In genomic region chr11:32551056-32551455, GRCm38 (mm10) we compare ENCODE assay signal across 26 mouse cellular contexts. TPM values are rescaled to one million over a fixed set of nuclear protein-coding genes. Genes with fewer than 3 reads are reported as not detected.
DNase-seq lines count a peak whose midpoint lies in the region; ATAC-seq lines count a peak whose summit lies in the region.
"Had no signal": no experiment of that assay in that cellular context is flagged by ENCODE, and none has a peak within 500 bp of the region (broad histone marks: within the 10 kb centered on the region; RNA-seq: fewer than 3 reads in every experiment).

No protein-coding gene starts in this region.

- no peaks in the 10 kb centered on the region for H3K9me3 ChIP-seq in embryonic facial prominence, embryonic 13.5 days
- H3K9me3 ChIP-seq in embryonic facial prominence, embryonic 10.5 days = no peaks in the 10 kb centered on the region
- no peaks in the 10 kb centered on the region for H3K9me3 ChIP-seq in hindbrain, embryonic 10.5 days
- H3K9me3 ChIP-seq in hindbrain, embryonic 14.5 days (ENCODE audit: control insufficient read depth, low read length) = no peaks in the 10 kb centered on the region
- no peaks in the 10 kb centered on the region for H3K9me3 ChIP-seq in neural tube, embryonic 11.5 days (ENCODE audit: control insufficient read depth, low read length)
- no peaks in the 10 kb centered on the region for H3K9me3 ChIP-seq in neural tube, embryonic 15.5 days (replicated peaks)
- no peaks in the 10 kb centered on the region for H3K9me3 ChIP-seq in limb, embryonic 15.5 days
- H3K9me3 ChIP-seq: heart, embryonic 13.5 days; liver, embryonic 15.5 days; lung, embryonic 15.5 days; midbrain, embryonic 15.5 days; neural tube, embryonic 12.5 days; stomach, embryonic 15.5 days had no signal

- H3K36me3 ChIP-seq in embryonic facial prominence, embryonic 13.5 days = no peaks in the 10 kb centered on the region
- no peaks in the 10 kb centered on the region for H3K36me3 ChIP-seq in embryonic facial prominence, embryonic 10.5 days (replicated peaks)
- 0 out of 2 replicates have a peak, but pooled peaks cover 3% of the 10 kb centered on the region for H3K36me3 ChIP-seq in hindbrain, embryonic 10.5 days
- no peaks in the 10 kb centered on the region for H3K36me3 ChIP-seq in hindbrain, embryonic 14.5 days (replicated peaks; ENCODE audit: control insufficient read depth, insufficient read depth)
- H3K36me3 ChIP-seq in neural tube, embryonic 11.5 days (ENCODE audit: control insufficient read depth, insufficient read depth, low read length) = no peaks in the 10 kb centered on the region
- H3K36me3 ChIP-seq in neural tube, embryonic 15.5 days = no peaks in the 10 kb centered on the region
- no peaks in the 10 kb centered on the region for H3K36me3 ChIP-seq in limb, embryonic 15.5 days
- H3K36me3 ChIP-seq: heart, embryonic 13.5 days; liver, embryonic 15.5 days; lung, embryonic 15.5 days; midbrain, embryonic 15.5 days; neural tube, embryonic 12.5 days; stomach, embryonic 15.5 days had no signal

- H3K4me1 ChIP-seq in embryonic facial prominence, embryonic 13.5 days = peaks cover 49% of the 10 kb centered on the region
- peaks cover 59% of the 10 kb centered on the region for H3K4me1 ChIP-seq in embryonic facial prominence, embryonic 10.5 days
- peaks cover 69% of the 10 kb centered on the region for H3K4me1 ChIP-seq in hindbrain, embryonic 10.5 days (replicated peaks)
- peaks cover 22% of the 10 kb centered on the region for H3K4me1 ChIP-seq in hindbrain, embryonic 14.5 days (replicated peaks; ENCODE audit: control insufficient read depth, insufficient read depth, low read length)
- H3K4me1 ChIP-seq in neural tube, embryonic 11.5 days (ENCODE audit: control insufficient read depth, insufficient read depth, low read length) = peaks cover 17% of the 10 kb centered on the region
- H3K4me1 ChIP-seq in neural tube, embryonic 15.5 days = peaks cover 38% of the 10 kb centered on the region
- H3K4me1 ChIP-seq in limb, embryonic 15.5 days = peaks cover 61% of the 10 kb centered on the region

- no peak overlapping the region for H3K4me2 ChIP-seq in embryonic facial prominence, embryonic 13.5 days
- no peak overlapping the region for H3K4me2 ChIP-seq in hindbrain, embryonic 14.5 days (replicated peaks)
- no peak overlapping the region for H3K4me2 ChIP-seq in neural tube, embryonic 11.5 days (ENCODE audit: low read depth)
- no peak overlapping the region for H3K4me2 ChIP-seq in neural tube, embryonic 15.5 days
- H3K4me2 ChIP-seq in limb, embryonic 15.5 days = no peak overlapping the region
- H3K4me2 ChIP-seq: heart, embryonic 13.5 days; liver, embryonic 15.5 days; lung, embryonic 15.5 days; midbrain, embryonic 15.5 days; neural tube, embryonic 12.5 days; stomach, embryonic 15.5 days had no signal

- no peak for DNase-seq in embryonic facial prominence, embryonic 10.5 days (ENCODE audit: low spot score)
- no peak for DNase-seq in hindbrain, embryonic 10.5 days (ENCODE audit: low spot score)
- no peak for DNase-seq in hindbrain, embryonic 14.5 days (ENCODE audit: low spot score)
- no peak for DNase-seq in neural tube, embryonic 11.5 days (ENCODE audit: low spot score)
- no peak for DNase-seq in right cerebral cortex, postnatal 36 days (ENCODE audit: low spot score in 2 of 2)
- DNase-seq: adrenal gland, adult 8-10 months; cerebellum, adult 8-10 months; cerebellum, postnatal 25 days; gastrocnemius, postnatal 10 days; kidney, postnatal 14 days; liver had no signal

- WGBS in embryonic facial prominence, embryonic 13.5 days = 87% methylated on average over 4 of the region's 4 CpGs
- 88% methylated on average over 4 of the region's 4 CpGs for WGBS in embryonic facial prominence, embryonic 10.5 days
- WGBS in hindbrain, embryonic 10.5 days = 86% methylated on average over 4 of the region's 4 CpGs
- 93% methylated on average over 4 of the region's 4 CpGs for WGBS in hindbrain, embryonic 14.5 days
- 85% methylated on average over 4 of the region's 4 CpGs for WGBS in neural tube, embryonic 11.5 days
- 94% methylated on average over 4 of the region's 4 CpGs for WGBS in neural tube, embryonic 15.5 days
- 84% methylated on average over 4 of the region's 4 CpGs for WGBS in limb, embryonic 15.5 days

- H3K4me3 ChIP-seq in embryonic facial prominence, embryonic 13.5 days = no peak overlapping the region
- no peak overlapping the region for H3K4me3 ChIP-seq in embryonic facial prominence, embryonic 10.5 days
- H3K4me3 ChIP-seq in hindbrain, embryonic 10.5 days = no peak overlapping the region
- H3K4me3 ChIP-seq in hindbrain, embryonic 14.5 days (replicated peaks; ENCODE audit: low read length) = no peak overlapping the region
- H3K4me3 ChIP-seq in neural tube, embryonic 11.5 days (ENCODE audit: low read depth, low read length) = no peak overlapping the region
- no peak overlapping the region for H3K4me3 ChIP-seq in neural tube, embryonic 15.5 days (replicated peaks)
- no peak overlapping the region for H3K4me3 ChIP-seq in limb, embryonic 15.5 days
- H3K4me3 ChIP-seq: erythroblast, embryonic 14.5 days; heart, embryonic 13.5 days; layer of hippocampus, adult 2 months; left cerebral cortex, adult 2 months; liver, embryonic 15.5 days; lung, embryonic 15.5 days; midbrain, embryonic 15.5 days; neural tube, embryonic 12.5 days; stomach, embryonic 15.5 days had no signal

- H3K9ac ChIP-seq in embryonic facial prominence, embryonic 13.5 days = no peak overlapping the region
- no peak overlapping the region for H3K9ac ChIP-seq in hindbrain, embryonic 14.5 days
- no peak overlapping the region for H3K9ac ChIP-seq in neural tube, embryonic 11.5 days (ENCODE audit: low read length)
- H3K9ac ChIP-seq in neural tube, embryonic 15.5 days (replicated peaks) = no peak overlapping the region
- no peak overlapping the region for H3K9ac ChIP-seq in limb, embryonic 15.5 days
- H3K9ac ChIP-seq: heart, embryonic 13.5 days; liver, embryonic 15.5 days; lung, embryonic 15.5 days; midbrain, embryonic 15.5 days; neural tube, embryonic 12.5 days; stomach, embryonic 15.5 days had no signal

- no peak for ATAC-seq in embryonic facial prominence, embryonic 13.5 days (ENCODE audit: insufficient number of reproducible peaks, insufficient read depth, low FRiP score, low TSS enrichment, low read depth)
- ATAC-seq in hindbrain, embryonic 14.5 days (ENCODE audit: low FRiP score) = no peak
- no peak for ATAC-seq in neural tube, embryonic 11.5 days (ENCODE audit: insufficient read depth, low FRiP score, low TSS enrichment)
- ATAC-seq in neural tube, embryonic 15.5 days (ENCODE audit: low FRiP score) = no peak
- ATAC-seq in limb, embryonic 15.5 days (ENCODE audit: insufficient number of reproducible peaks, low FRiP score, low TSS enrichment, low read depth) = no peak
- ATAC-seq: intestine, postnatal 0 days had no signal

- H3K27ac ChIP-seq in embryonic facial prominence, embryonic 13.5 days = 0 out of 2 replicates have a peak overlapping the region, but pooled peaks have one; percentile 7
- H3K27ac ChIP-seq in embryonic facial prominence, embryonic 10.5 days (replicated peaks) = no peak overlapping the region; the same call in 1 of the 2 replicates
- H3K27ac ChIP-seq in hindbrain, embryonic 10.5 days = peak overlapping the region; percentile 75
- H3K27ac ChIP-seq in hindbrain, embryonic 14.5 days = no peak overlapping the region
- 0 out of 2 replicates have a peak overlapping the region, but pooled peaks have one; percentile 6 for H3K27ac ChIP-seq in neural tube, embryonic 11.5 days (ENCODE audit: low read depth, low read length)
- no peak overlapping the region for H3K27ac ChIP-seq in neural tube, embryonic 15.5 days (replicated peaks)
- H3K27ac ChIP-seq in limb, embryonic 15.5 days = peak overlapping the region; percentile 84
- H3K27ac ChIP-seq: heart, embryonic 13.5 days; left cerebral cortex, adult 2 months; liver, embryonic 15.5 days; lung, embryonic 15.5 days; midbrain, embryonic 15.5 days; stomach, embryonic 15.5 days had no signal

- H3K27me3 ChIP-seq in embryonic facial prominence, embryonic 13.5 days = no peaks in the 10 kb centered on the region
- no peaks in the 10 kb centered on the region for H3K27me3 ChIP-seq in embryonic facial prominence, embryonic 10.5 days (replicated peaks; ENCODE audit: low read depth, poor library complexity, severe bottlenecking)
- H3K27me3 ChIP-seq in hindbrain, embryonic 10.5 days (ENCODE audit: insufficient read depth, poor library complexity, severe bottlenecking) = no peaks in the 10 kb centered on the region
- no peaks in the 10 kb centered on the region for H3K27me3 ChIP-seq in hindbrain, embryonic 14.5 days (ENCODE audit: control insufficient read depth, insufficient read depth, low read length)
- H3K27me3 ChIP-seq in neural tube, embryonic 11.5 days (ENCODE audit: control insufficient read depth, insufficient read depth, low read length) = no peaks in the 10 kb centered on the region
- H3K27me3 ChIP-seq in neural tube, embryonic 15.5 days (replicated peaks) = no peaks in the 10 kb centered on the region
- no peaks in the 10 kb centered on the region for H3K27me3 ChIP-seq in limb, embryonic 15.5 days
- H3K27me3 ChIP-seq: CH12.LX; heart, embryonic 13.5 days; liver, embryonic 15.5 days; lung, embryonic 15.5 days; midbrain, embryonic 15.5 days; neural tube, embryonic 12.5 days; stomach, embryonic 15.5 days had no signal

RNA-seq across cellular contexts. Expression of gene Stk10, which starts 18.0 kb away (rescaled TPM):
- 1.6 and 2.4 TPM in 2 replicates for polyA plus RNA-seq in embryonic facial prominence, embryonic 13.5 days (2015; fragmentation: Nextera tagmentation; extraction: Ambion mirVana)
- 2.2 and 3.0 TPM in 2 replicates for polyA plus RNA-seq in embryonic facial prominence, embryonic 10.5 days (2016; fragmentation: Nextera tagmentation; extraction: Ambion mirVana)
- 3.0 TPM in 2 replicates for polyA plus RNA-seq in hindbrain, embryonic 10.5 days (2016; fragmentation: Nextera tagmentation; extraction: Ambion mirVana)
- 1.8 and 2.2 TPM in 2 replicates for polyA plus RNA-seq in hindbrain, embryonic 14.5 days (2014; fragmentation: Nextera tagmentation; extraction: Ambion mirVana)
- polyA plus RNA-seq in neural tube, embryonic 11.5 days (2014; fragmentation: Nextera tagmentation; extraction: Ambion mirVana) = 2.1 and 2.4 TPM in 2 replicates
- 2.3 and 3.9 TPM in 2 replicates for polyA plus RNA-seq in neural tube, embryonic 15.5 days (2015; fragmentation: Nextera tagmentation; extraction: Ambion mirVana)
- polyA plus RNA-seq in limb, embryonic 15.5 days (2015; fragmentation: Nextera tagmentation; extraction: Ambion mirVana) = 3.5 and 4.1 TPM in 2 replicates

RNA-seq across cellular contexts. Expression of gene Efcab9, which starts 19.2 kb away (rescaled TPM):
- polyA plus RNA-seq in embryonic facial prominence, embryonic 13.5 days (2015; fragmentation: Nextera tagmentation; extraction: Ambion mirVana) = 0.40 TPM in 1 of 2 replicates, not detected in the other
- 0.39 TPM in 1 of 2 replicates, not detected in the other for polyA plus RNA-seq in embryonic facial prominence, embryonic 10.5 days (2016; fragmentation: Nextera tagmentation; extraction: Ambion mirVana)
- 0.45 TPM in 1 of 2 replicates, not detected in the other for polyA plus RNA-seq in hindbrain, embryonic 10.5 days (2016; fragmentation: Nextera tagmentation; extraction: Ambion mirVana)
- not detected in 2 replicates for polyA plus RNA-seq in hindbrain, embryonic 14.5 days (2014; fragmentation: Nextera tagmentation; extraction: Ambion mirVana)
- polyA plus RNA-seq in neural tube, embryonic 11.5 days (2014; fragmentation: Nextera tagmentation; extraction: Ambion mirVana) = 0.41 TPM in 1 of 2 replicates, not detected in the other
- polyA plus RNA-seq in neural tube, embryonic 15.5 days (2015; fragmentation: Nextera tagmentation; extraction: Ambion mirVana) = 0.63 TPM in 1 of 2 replicates, not detected in the other
- polyA plus RNA-seq in limb, embryonic 15.5 days (2015; fragmentation: Nextera tagmentation; extraction: Ambion mirVana) = not detected in 2 replicates
- polyA plus RNA-seq: erythroblast, embryonic 14.5 days; forebrain, embryonic 16.5 days; midbrain, embryonic 15.5 days had no signal

Comparison
In these comparisons a context has a peak if more than half of its experiments do, and no peak if none do; other contexts are left out.
1. H3K27ac ChIP-seq: peak in embryonic facial prominence, embryonic 13.5 days (single experiment), hindbrain, embryonic 10.5 days (single experiment), neural tube, embryonic 11.5 days (single experiment) and limb, embryonic 15.5 days (single experiment); none in embryonic facial prominence, embryonic 10.5 days (single experiment), hindbrain, embryonic 14.5 days (single experiment) and neural tube, embryonic 15.5 days (single experiment).